In genomic region chr15:59954345-59954744, GRCm38 (mm10) we compare ENCODE assay signal across 8 mouse cellular contexts.
DNase-seq lines count a peak whose midpoint lies in the region; ATAC-seq lines count a peak whose summit lies in the region.

No protein-coding gene starts in this region.

- no peak overlapping the region for H3K4me2 ChIP-seq in forebrain, embryonic 14.5 days (ENCODE audit: low read length)
- H3K4me2 ChIP-seq in midbrain, embryonic 14.5 days (ENCODE audit: low read length), result no peak overlapping the region
- H3K4me2 ChIP-seq in liver, embryonic 12.5 days, result no peak overlapping the region

- 66% methylated on average over 3 of the region's 3 CpGs for WGBS in forebrain, embryonic 14.5 days
- WGBS in forebrain, embryonic 10.5 days, result 87% methylated on average over 3 of the region's 3 CpGs
- 86% methylated on average over 3 of the region's 3 CpGs for WGBS in midbrain, embryonic 14.5 days
- WGBS in liver, embryonic 12.5 days (ENCODE audit: insufficient replicate concordance), result 54% methylated on average over 3 of the region's 3 CpGs

- DNase-seq in forebrain, embryonic 14.5 days (ENCODE audit: low spot score), result peak; percentile 69
- DNase-seq in forebrain, embryonic 10.5 days (ENCODE audit: extremely low spot score, low spot score), result no peak
- peak; percentile 22 for DNase-seq in adipocyte (ENCODE audit: low spot score)
- peak; percentile 35 to 83 for DNase-seq in frontal cortex, postnatal 36 days (ENCODE audit: low spot score in 2 of 2)
- peak; percentile 77 for DNase-seq in layer of hippocampus, adult 9-10 months (ENCODE audit: low spot score)
- DNase-seq in ovary, postnatal 14 days (ENCODE audit: low spot score), result peak; percentile 11
- DNase-seq in midbrain, embryonic 14.5 days, result no peak

- ATAC-seq in forebrain, embryonic 14.5 days, result peak; percentile 54; the same call in 1 of the 2 replicates
- ATAC-seq in midbrain, embryonic 14.5 days (ENCODE audit: low FRiP score, low TSS enrichment), result no peak
- ATAC-seq in liver, embryonic 12.5 days, result no peak

- H3K27me3 ChIP-seq in forebrain, embryonic 14.5 days (replicated peaks; ENCODE audit: control insufficient read depth, insufficient read depth, low read length), result no peaks in the 10 kb centered on the region
- no peaks in the 10 kb centered on the region for H3K27me3 ChIP-seq in forebrain, embryonic 10.5 days (ENCODE audit: poor library complexity, severe bottlenecking)
- H3K27me3 ChIP-seq in midbrain, embryonic 14.5 days (ENCODE audit: control insufficient read depth, insufficient read depth, low read length), result no peaks in the 10 kb centered on the region
- H3K27me3 ChIP-seq in liver, embryonic 12.5 days (replicated peaks), result no peaks in the 10 kb centered on the region

- no peak overlapping the region for H3K4me3 ChIP-seq in forebrain, embryonic 14.5 days (ENCODE audit: low read depth, low read length)
- H3K4me3 ChIP-seq in forebrain, embryonic 10.5 days, result no peak overlapping the region
- no peak overlapping the region for H3K4me3 ChIP-seq in midbrain, embryonic 14.5 days (replicated peaks; ENCODE audit: low read depth, low read length)
- no peak overlapping the region for H3K4me3 ChIP-seq in liver, embryonic 12.5 days

- no peaks in the 10 kb centered on the region for H3K36me3 ChIP-seq in forebrain, embryonic 14.5 days (ENCODE audit: control insufficient read depth, insufficient read depth, low read length)
- no peaks in the 10 kb centered on the region for H3K36me3 ChIP-seq in forebrain, embryonic 10.5 days (replicated peaks)
- no peaks in the 10 kb centered on the region for H3K36me3 ChIP-seq in midbrain, embryonic 14.5 days (ENCODE audit: control insufficient read depth, insufficient read depth, low read length)
- H3K36me3 ChIP-seq in liver, embryonic 12.5 days, result no peaks in the 10 kb centered on the region

- no peaks in the 10 kb centered on the region for H3K4me1 ChIP-seq in forebrain, embryonic 14.5 days (ENCODE audit: control insufficient read depth, insufficient read depth, low read length)
- H3K4me1 ChIP-seq in forebrain, embryonic 10.5 days, result no peaks in the 10 kb centered on the region
- no peaks in the 10 kb centered on the region for H3K4me1 ChIP-seq in midbrain, embryonic 14.5 days (ENCODE audit: control insufficient read depth, insufficient read depth, low read length)
- no peaks in the 10 kb centered on the region for H3K4me1 ChIP-seq in liver, embryonic 12.5 days

- no peaks in the 10 kb centered on the region for H3K9me3 ChIP-seq in forebrain, embryonic 14.5 days (replicated peaks; ENCODE audit: control insufficient read depth, low read length)
- H3K9me3 ChIP-seq in forebrain, embryonic 10.5 days, result no peaks in the 10 kb centered on the region
- H3K9me3 ChIP-seq in midbrain, embryonic 14.5 days (ENCODE audit: control insufficient read depth, low read length), result no peaks in the 10 kb centered on the region
- no peaks in the 10 kb centered on the region for H3K9me3 ChIP-seq in liver, embryonic 12.5 days (replicated peaks)

- no peak overlapping the region for H3K27ac ChIP-seq in forebrain, embryonic 14.5 days (ENCODE audit: low read depth, low read length)
- no peak overlapping the region for H3K27ac ChIP-seq in forebrain, embryonic 10.5 days
- no peak overlapping the region for H3K27ac ChIP-seq in midbrain, embryonic 14.5 days (replicated peaks; ENCODE audit: low read depth, low read length)
- H3K27ac ChIP-seq in liver, embryonic 12.5 days, result no peak overlapping the region

- no peak overlapping the region for H3K9ac ChIP-seq in forebrain, embryonic 14.5 days (ENCODE audit: low read length)
- no peak overlapping the region for H3K9ac ChIP-seq in midbrain, embryonic 14.5 days (replicated peaks; ENCODE audit: low read length)
- H3K9ac ChIP-seq in liver, embryonic 12.5 days, result no peak overlapping the region

Comparison
In these comparisons a context has a peak if more than half of its experiments do, and no peak if none do; other contexts are left out.
1. DNase-seq: peak in forebrain, embryonic 14.5 days (single experiment), adipocyte (single experiment), frontal cortex, postnatal 36 days (2 of 2), layer of hippocampus, adult 9-10 months (single experiment) and ovary, postnatal 14 days (single experiment); none in forebrain, embryonic 10.5 days (single experiment) and midbrain, embryonic 14.5 days (single experiment).